Mouse (Mus musculus): ENCODE measurements at regions not wholly inside any gene's neighbourhood (a gene's known extent, or its start where the extent isn't known, plus 50 kb on each side); places are given as distances from the start of the nearest gene placed in this dataset.

- TF ChIP-seq CTCF (IDR thresholded peaks at IDR 0.05; ENCODE audit: low read depth, low read length) (no peak), POLR2A (IDR thresholded peaks at IDR 0.05; ENCODE audit: borderline replicate concordance, low read depth, low read length) (no peak)
These were observed 180.1 kb upstream of the Cdkn2b start for GRCm38 (mm10) chr4:89490947-89491346.
